Mouse (Mus musculus): Measurements from ENCODE around the gene Btla. TPM values are rescaled to one million over a fixed set of nuclear protein-coding genes. Genes with fewer than 3 reads are reported as not detected.

Btla gene
- polyA plus RNA-seq (2017; shearing (Covaris generic)), result 70.4 TPM

DNA sequence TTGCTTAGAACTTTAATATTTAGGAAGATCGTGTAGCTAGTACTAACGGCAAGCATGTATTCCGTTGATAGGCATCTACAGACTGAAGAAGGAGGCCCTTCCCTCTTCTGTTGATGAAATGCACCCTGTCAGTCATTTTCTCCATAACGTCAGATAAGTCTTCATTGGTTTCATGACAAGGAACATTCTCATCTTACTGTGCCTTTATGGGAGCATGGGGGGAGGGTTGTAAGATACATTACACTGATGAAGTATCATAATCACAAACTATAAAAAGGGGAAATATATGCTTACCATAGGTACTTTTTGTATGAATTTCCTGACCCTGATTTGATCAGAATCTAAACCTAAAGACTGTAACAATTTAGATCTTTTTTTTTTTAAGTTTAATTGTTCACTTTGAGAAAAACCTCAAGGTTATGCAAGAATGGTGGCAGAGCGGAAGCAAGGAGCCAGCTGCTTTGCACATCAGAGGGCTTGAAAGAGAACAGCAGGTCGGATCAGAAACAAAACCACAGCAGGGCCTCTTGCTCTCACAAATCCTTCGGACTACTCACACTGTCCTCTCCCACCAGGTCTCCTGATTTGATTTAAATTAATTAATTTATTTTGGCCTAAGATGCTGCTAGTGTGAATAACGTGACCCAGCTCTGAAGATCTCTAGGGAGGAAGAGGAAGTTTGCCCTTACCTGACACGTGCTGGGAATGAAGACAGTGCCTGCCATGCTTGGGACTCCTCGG lies at the start of gene Btla:
Gene Btla (plus strand): TSS at position 668 of the 741 bp plus-strand sequence.

Other genes with a start within 250 kb of the Btla start
- gene Ccdc80, start 130.9 kb upstream of the Btla start, polyA plus RNA-seq (2017; shearing (Covaris generic)), result not detected
- 25.5 TPM for gene Slc35a5, start 65.6 kb upstream of the Btla start, polyA plus RNA-seq (2017; shearing (Covaris generic))
- gene Atg3, start 65.5 kb upstream of the Btla start, polyA plus RNA-seq (2017; shearing (Covaris generic)), result 62.9 TPM
- gene Cd200, start 184.7 kb downstream of the Btla start, polyA plus RNA-seq (2017; shearing (Covaris generic)), result 20.3 TPM

All from effector memory CD4-positive, alpha-beta T cell, adult 5 months (primary cell).